Mouse (Mus musculus): Measurements from ENCODE around the gene Phf5a. TPM values are rescaled to one million over a fixed set of nuclear protein-coding genes. Genes with fewer than 3 reads are reported as not detected.

Gene Phf5a
- polyA plus RNA-seq, 1 experiment from 2014 or later = 184 TPM

- Histone ChIP-seq H3K9me3 (ENCODE audit: control insufficient read depth, low read length) (no peaks in the 10 kb centered on the region), H3K4me2 (replicated peaks; ENCODE audit: low read depth, low read length) (no peak overlapping the region), H3K9ac (ENCODE audit: low read depth, low read length) (no peak overlapping the region), H3K4me1 (replicated peaks; ENCODE audit: control insufficient read depth, insufficient read depth, low read length) (peaks cover 2% of the 10 kb centered on the region), H3K4me3 (ENCODE audit: low read depth, low read length) (no peak overlapping the region), H3K27me3 (ENCODE audit: control insufficient read depth, insufficient read depth, low read length) (peaks cover 1% of the 10 kb centered on the region; the same call in 1 of the 2 replicates), H3K27ac (ENCODE audit: low read depth, low read length) (0 out of 2 replicates have a peak overlapping the region, but pooled peaks have one; percentile 21), H3K36me3 (ENCODE audit: control insufficient read depth, insufficient read depth, low read length) (no peaks in the 10 kb centered on the region)
- 13% methylated on average over 24 of the region's 24 CpGs for WGBS
- ATAC-seq (ENCODE audit: low FRiP score) = peak; percentile 85
- peak; percentile 95 for DNase-seq (ENCODE audit: low spot score)
Observed at GRCm38 (mm10) chr15:81831136-81831825, 40.4 kb downstream of the Phf5a start.

- Histone ChIP-seq H3K9ac (ENCODE audit: low read depth, low read length) (no peak overlapping the region), H3K4me3 (ENCODE audit: low read depth, low read length) (no peak overlapping the region), H3K4me1 (replicated peaks; ENCODE audit: control insufficient read depth, insufficient read depth, low read length) (no peaks in the 10 kb centered on the region), H3K36me3 (ENCODE audit: control insufficient read depth, insufficient read depth, low read length) (no peaks in the 10 kb centered on the region), H3K27ac (ENCODE audit: low read depth, low read length) (no peak overlapping the region), H3K9me3 (ENCODE audit: control insufficient read depth, low read length) (no peaks in the 10 kb centered on the region), H3K4me2 (replicated peaks; ENCODE audit: low read depth, low read length) (no peak overlapping the region), H3K27me3 (ENCODE audit: control insufficient read depth, insufficient read depth, low read length) (no peaks in the 10 kb centered on the region)
- WGBS = 91% methylated on average over 4 of the region's 4 CpGs
- ATAC-seq (ENCODE audit: low FRiP score) (no peak), DNase-seq (ENCODE audit: low spot score) (no peak)
Observed at GRCm38 (mm10) chr15:81830530-81830929, 41.2 kb downstream of the Phf5a start.

GRCm38 (mm10) chr15:81829208-81829580 is 42.5 kb downstream of the Phf5a start:
- no peak overlapping the region for H3K4me2 ChIP-seq (replicated peaks; ENCODE audit: low read depth, low read length)
- no peak overlapping the region for H3K27ac ChIP-seq (ENCODE audit: low read depth, low read length)
- H3K9ac ChIP-seq (ENCODE audit: low read depth, low read length) = no peak overlapping the region
- no peaks in the 10 kb centered on the region for H3K4me1 ChIP-seq (replicated peaks; ENCODE audit: control insufficient read depth, insufficient read depth, low read length)
- ATAC-seq (ENCODE audit: low FRiP score) (no peak), DNase-seq (ENCODE audit: low spot score) (no peak)
- H3K4me3 ChIP-seq (ENCODE audit: low read depth, low read length) = no peak overlapping the region
- no peaks in the 10 kb centered on the region for H3K9me3 ChIP-seq (ENCODE audit: control insufficient read depth, low read length)
- H3K36me3 ChIP-seq (ENCODE audit: control insufficient read depth, insufficient read depth, low read length) = no peaks in the 10 kb centered on the region
- 73% methylated on average over 2 of the region's 2 CpGs for WGBS
- no peaks in the 10 kb centered on the region for H3K27me3 ChIP-seq (ENCODE audit: control insufficient read depth, insufficient read depth, low read length)

- no peak for DNase-seq (ENCODE audit: low spot score)
Observed at GRCm38 (mm10) chr15:81828426-81829207, 43.1 kb downstream of the Phf5a start.

GRCm38 (mm10) chr15:81824832-81825231 is 46.9 kb downstream of the Phf5a start:
- ATAC-seq (ENCODE audit: low FRiP score) (no peak), DNase-seq (ENCODE audit: low spot score) (no peak)
- no peaks in the 10 kb centered on the region for H3K4me1 ChIP-seq (replicated peaks; ENCODE audit: control insufficient read depth, insufficient read depth, low read length)
- 0 out of 2 replicates have a peak, but pooled peaks cover 10% of the 10 kb centered on the region for H3K36me3 ChIP-seq (ENCODE audit: control insufficient read depth, insufficient read depth, low read length)
- no peaks in the 10 kb centered on the region for H3K27me3 ChIP-seq (ENCODE audit: control insufficient read depth, insufficient read depth, low read length)
- no peaks in the 10 kb centered on the region for H3K9me3 ChIP-seq (ENCODE audit: control insufficient read depth, low read length)
- no peak overlapping the region for H3K4me3 ChIP-seq (ENCODE audit: low read depth, low read length)
- WGBS = 88% methylated on average over 3 of the region's 3 CpGs
- no peak overlapping the region for H3K9ac ChIP-seq (ENCODE audit: low read depth, low read length)
- no peak overlapping the region for H3K27ac ChIP-seq (ENCODE audit: low read depth, low read length)
- no peak overlapping the region for H3K4me2 ChIP-seq (replicated peaks; ENCODE audit: low read depth, low read length)

More at GRCm38 (mm10) chr15:81828426-81829207, 43.1 kb downstream of the Phf5a start:
- Histone ChIP-seq H3K4me2 (replicated peaks; ENCODE audit: low read depth, low read length) (no peak overlapping the region), H3K27ac (ENCODE audit: low read depth, low read length) (no peak overlapping the region), H3K9ac (ENCODE audit: low read depth, low read length) (no peak overlapping the region), H3K36me3 (ENCODE audit: control insufficient read depth, insufficient read depth, low read length) (0 out of 2 replicates have a peak, but pooled peaks cover 3% of the 10 kb centered on the region), H3K4me1 (replicated peaks; ENCODE audit: control insufficient read depth, insufficient read depth, low read length) (no peaks in the 10 kb centered on the region), H3K9me3 (ENCODE audit: control insufficient read depth, low read length) (no peaks in the 10 kb centered on the region), H3K4me3 (ENCODE audit: low read depth, low read length) (no peak overlapping the region), H3K27me3 (ENCODE audit: control insufficient read depth, insufficient read depth, low read length) (no peaks in the 10 kb centered on the region)
- WGBS = 91% methylated on average over 7 of the region's 7 CpGs
- ATAC-seq (ENCODE audit: low FRiP score) = no peak

GRCm38 (mm10) chr15:81822631-81823030 is 49.1 kb downstream of the Phf5a start:
- H3K27ac ChIP-seq (ENCODE audit: low read depth, low read length) = no peak overlapping the region
- H3K4me1 ChIP-seq (replicated peaks; ENCODE audit: control insufficient read depth, insufficient read depth, low read length) = no peaks in the 10 kb centered on the region
- no peaks in the 10 kb centered on the region for H3K9me3 ChIP-seq (ENCODE audit: control insufficient read depth, low read length)
- no peak overlapping the region for H3K9ac ChIP-seq (ENCODE audit: low read depth, low read length)
- H3K4me3 ChIP-seq (ENCODE audit: low read depth, low read length) = no peak overlapping the region
- no peak overlapping the region for H3K4me2 ChIP-seq (replicated peaks; ENCODE audit: low read depth, low read length)
- ATAC-seq (ENCODE audit: low FRiP score) = no peak
- no peaks in the 10 kb centered on the region for H3K27me3 ChIP-seq (ENCODE audit: control insufficient read depth, insufficient read depth, low read length)
- 81% methylated on average over 3 of the region's 3 CpGs for WGBS
- DNase-seq (ENCODE audit: low spot score) = no peak
- 0 out of 2 replicates have a peak, but pooled peaks cover 10% of the 10 kb centered on the region for H3K36me3 ChIP-seq (ENCODE audit: control insufficient read depth, insufficient read depth, low read length)

- H3K36me3 ChIP-seq (ENCODE audit: control insufficient read depth, insufficient read depth, low read length) = 0 out of 2 replicates have a peak, but pooled peaks cover 6% of the 10 kb centered on the region
- H3K4me2 ChIP-seq (replicated peaks; ENCODE audit: low read depth, low read length) = no peak overlapping the region
Observed at GRCm38 (mm10) chr15:81818404-81818803, 53.3 kb downstream of the Phf5a start.

GRCm38 (mm10) chr15:81814716-81815370 is 56.9 kb downstream of the Phf5a start:
- ATAC-seq (ENCODE audit: low FRiP score) (no peak), DNase-seq (ENCODE audit: low spot score) (no peak)
- no peaks in the 10 kb centered on the region for H3K9me3 ChIP-seq (ENCODE audit: control insufficient read depth, low read length)
- 92% methylated on average over 12 of the region's 12 CpGs for WGBS
- 0 out of 2 replicates have a peak, but pooled peaks cover 2% of the 10 kb centered on the region for H3K36me3 ChIP-seq (ENCODE audit: control insufficient read depth, insufficient read depth, low read length)
- H3K4me2 ChIP-seq (replicated peaks; ENCODE audit: low read depth, low read length) = no peak overlapping the region
- H3K4me1 ChIP-seq (replicated peaks; ENCODE audit: control insufficient read depth, insufficient read depth, low read length) = peaks cover 9% of the 10 kb centered on the region
- no peak overlapping the region for H3K9ac ChIP-seq (ENCODE audit: low read depth, low read length)
- no peak overlapping the region for H3K27ac ChIP-seq (ENCODE audit: low read depth, low read length)
- no peak overlapping the region for H3K4me3 ChIP-seq (ENCODE audit: low read depth, low read length)
- H3K27me3 ChIP-seq (ENCODE audit: control insufficient read depth, insufficient read depth, low read length) = no peaks in the 10 kb centered on the region

More at GRCm38 (mm10) chr15:81818404-81818803, 53.3 kb downstream of the Phf5a start:
- H3K9ac ChIP-seq (ENCODE audit: low read depth, low read length) = no peak overlapping the region
- DNase-seq (ENCODE audit: low spot score) = no peak
- no peaks in the 10 kb centered on the region for H3K9me3 ChIP-seq (ENCODE audit: control insufficient read depth, low read length)
- H3K27ac ChIP-seq (ENCODE audit: low read depth, low read length) = no peak overlapping the region
- 73% methylated on average over 3 of the region's 3 CpGs for WGBS
- H3K27me3 ChIP-seq (ENCODE audit: control insufficient read depth, insufficient read depth, low read length) = no peaks in the 10 kb centered on the region
- H3K4me1 ChIP-seq (replicated peaks; ENCODE audit: control insufficient read depth, insufficient read depth, low read length) = no peaks in the 10 kb centered on the region
- ATAC-seq (ENCODE audit: low FRiP score) = no peak
- H3K4me3 ChIP-seq (ENCODE audit: low read depth, low read length) = no peak overlapping the region
